Mouse (Mus musculus): ENCODE measurements around the gene Usp31.

Gene Usp31

GRCm38 (mm10) chr7:121707073-121707667 lies at the start of gene Usp31:
TSS of gene Usp31 (minus strand) at chr7:121707253.
- peak; percentile 94 to 95 for DNase-seq

- DNase-seq, result no peak
Measured at GRCm38 (mm10) chr7:121754748-121755147, 47.7 kb upstream of the Usp31 start.

- no peak for DNase-seq
Measured at GRCm38 (mm10) chr7:121750244-121750643, 43.2 kb upstream of the Usp31 start.

GRCm38 (mm10) chr7:121737511-121738415 lies 30.7 kb upstream of the Usp31 start:
- DNase-seq, result no peak

GRCm38 (mm10) chr7:121734171-121734831 lies 27.2 kb upstream of the Usp31 start, which contains the start of gene Scnn1g:
TSS of gene Scnn1g (plus strand) at chr7:121734479.
- DNase-seq, result peak; percentile 89 to 94

- DNase-seq, result peak in 1 of 2 experiments; percentile 20
Measured at GRCm38 (mm10) chr7:121730225-121730624, 23.2 kb upstream of the Usp31 start.

- DNase-seq, result no peak
Measured at GRCm38 (mm10) chr7:121717031-121717430, 10.0 kb upstream of the Usp31 start.

- no peak for DNase-seq
Measured at GRCm38 (mm10) chr7:121711171-121711570, 4.1 kb upstream of the Usp31 start.

- peak; percentile 49 to 54 for DNase-seq
Measured at GRCm38 (mm10) chr7:121706411-121707072, 511 bp downstream of the Usp31 start.

- no peak for DNase-seq
Measured at GRCm38 (mm10) chr7:121705051-121705450, 2.0 kb downstream of the Usp31 start.

GRCm38 (mm10) chr7:121701983-121702382 lies 5.1 kb downstream of the Usp31 start:
- DNase-seq, result no peak

GRCm38 (mm10) chr7:121700480-121700879 lies 6.6 kb downstream of the Usp31 start:
- no peak for DNase-seq

GRCm38 (mm10) chr7:121699218-121699617 lies 7.8 kb downstream of the Usp31 start:
- no peak for DNase-seq

GRCm38 (mm10) chr7:121697574-121697973 lies 9.5 kb downstream of the Usp31 start:
- no peak for DNase-seq

GRCm38 (mm10) chr7:121697170-121697569 lies 9.9 kb downstream of the Usp31 start:
- no peak for DNase-seq

GRCm38 (mm10) chr7:121691803-121692202 lies 15.2 kb downstream of the Usp31 start:
- no peak for DNase-seq

- DNase-seq, result no peak
Measured at GRCm38 (mm10) chr7:121689338-121689737, 17.7 kb downstream of the Usp31 start.

- DNase-seq, result no peak
Measured at GRCm38 (mm10) chr7:121685140-121685984, 21.7 kb downstream of the Usp31 start.

- DNase-seq, result no peak
Measured at GRCm38 (mm10) chr7:121681191-121681590, 25.9 kb downstream of the Usp31 start.

GRCm38 (mm10) chr7:121677105-121677753 lies 29.8 kb downstream of the Usp31 start:
- DNase-seq, result peak; percentile 14 to 20

GRCm38 (mm10) chr7:121660705-121661104 lies 46.3 kb downstream of the Usp31 start:
- no peak for DNase-seq
